Mouse (Mus musculus) stomach, embryonic 14.5 days (tissue): ENCODE results near the gene Pnkp. TPM values are rescaled to one million over a fixed set of nuclear protein-coding genes. Genes with fewer than 3 reads are reported as not detected.
A peak's percentile ranks its signal among the peaks of the same experiment; 100 is the strongest.

Experiments
- ATAC-seq: fragments of 200-750 bp; cut with Nextera tagmentation; 2 replicates; pipeline ENCODE4 v1.8.0; 2017; ENCODE audit warnings: low read depth, moderate TSS enrichment; ENCODE audit not compliant: insufficient number of reproducible peaks, insufficient read depth, low FRiP score
- H3K27ac ChIP-seq: fragments of 300-500 bp; sonication (generic); 2 replicates; pipeline ENCODE4 v1.5.1; 2014; ENCODE audit warnings: mild to moderate bottlenecking, low read length, moderate library complexity, mixed read lengths
- H3K27me3 ChIP-seq: fragments of 300-500 bp; sonication (generic); 2 replicates; pipeline ENCODE4 v1.6.1; 2014; ENCODE audit warnings: low read length, control low read depth, mixed read lengths; ENCODE audit not compliant: control insufficient read depth, insufficient read depth
- H3K36me3 ChIP-seq: fragments of 300-500 bp; sonication (generic); 2 replicates; pipeline ENCODE4 v1.6.1; 2014; ENCODE audit warnings: mild to moderate bottlenecking, control low read depth, low read length, moderate library complexity, mixed read lengths; ENCODE audit not compliant: control insufficient read depth, insufficient read depth
- H3K4me1 ChIP-seq: fragments of 300-500 bp; sonication (generic); 2 replicates; pipeline ENCODE4 v1.6.1; 2014; ENCODE audit warnings: low read length, control low read depth, mixed read lengths; ENCODE audit not compliant: control insufficient read depth, insufficient read depth
- H3K4me2 ChIP-seq: fragments of 300-500 bp; sonication (generic); replicated peaks from 2 replicates; pipeline ENCODE4 v1.6.1; 2014; ENCODE audit warnings: low read depth, low read length, control low read depth
- H3K4me3 ChIP-seq: fragments of 300-500 bp; sonication (generic); 2 replicates; pipeline ENCODE4 v1.5.1; 2014; ENCODE audit warnings: low read depth, low read length, control low read depth
- H3K9ac ChIP-seq: fragments of 300-500 bp; sonication (generic); replicated peaks from 2 replicates; pipeline ENCODE4 v1.6.1; 2014; ENCODE audit warnings: low read depth, mild to moderate bottlenecking, control low read depth, low read length, moderate library complexity, mixed read lengths
- H3K9me3 ChIP-seq: fragments of 300-500 bp; sonication (generic); 2 replicates; pipeline ENCODE4 v1.6.1; 2016; ENCODE audit warnings: low read depth, low read length, control low read depth; ENCODE audit not compliant: control insufficient read depth
- WGBS: fragments of 180-500 bp; shearing (Covaris S2); extraction: QIAGEN DNeasy Blood & Tissue Kit; methylation state at CpG from one replicate; pipeline ENCODE4 v1.1.7; 2014; 5-methylcytosine and 5-hydroxymethylcytosine counted together
- polyA plus RNA-seq: library from polyadenylated mRNA; unstranded; fragments of >200 nt; fragmentation: Nextera tagmentation; extraction: Ambion mirVana; gene quantifications from 2 replicates; pipeline ENCODE4 v1.2.1, GENCODE M21; 2014

Gene Pnkp
- polyA plus RNA-seq, 1 experiment from 2014 or later = 30.0 TPM

- Histone ChIP-seq H3K9ac (no peak overlapping the region), H3K4me3 (no peak overlapping the region), H3K27ac (peak overlapping the region; percentile 21; the same call in 1 of the 2 replicates), H3K4me2 (no peak overlapping the region), H3K4me1 (peaks cover 25% of the 10 kb centered on the region), H3K9me3 (no peaks in the 10 kb centered on the region), H3K36me3 (peaks cover 46% of the 10 kb centered on the region), H3K27me3 (no peaks in the 10 kb centered on the region)
- 50% methylated on average over 22 of the region's 22 CpGs for WGBS
- peak; percentile 51 for ATAC-seq
These were observed 3.9 kb downstream of the Pnkp start for GRCm38 (mm10) chr7:44860576-44861428.

GRCm38 (mm10) chr7:44861429-44861816, 4.5 kb downstream of the Pnkp start:
- no peaks in the 10 kb centered on the region for H3K27me3 ChIP-seq
- no peaks in the 10 kb centered on the region for H3K9me3 ChIP-seq
- 82% methylated on average over 14 of the region's 14 CpGs for WGBS
- peaks cover 29% of the 10 kb centered on the region for H3K4me1 ChIP-seq
- H3K4me3 ChIP-seq = no peak overlapping the region
- H3K9ac ChIP-seq = no peak overlapping the region
- no peak overlapping the region for H3K4me2 ChIP-seq
- H3K27ac ChIP-seq = no peak overlapping the region
- ATAC-seq = no peak
- H3K36me3 ChIP-seq = peaks cover 52% of the 10 kb centered on the region

GRCm38 (mm10) chr7:44862434-44862833, 5.5 kb downstream of the Pnkp start:
- Histone ChIP-seq H3K9ac (no peak overlapping the region), H3K36me3 (peaks cover 54% of the 10 kb centered on the region), H3K27ac (no peak overlapping the region), H3K9me3 (no peaks in the 10 kb centered on the region), H3K4me3 (no peak overlapping the region), H3K4me1 (peaks cover 37% of the 10 kb centered on the region), H3K4me2 (no peak overlapping the region), H3K27me3 (no peaks in the 10 kb centered on the region)
- WGBS = 88% methylated on average over 8 of the region's 8 CpGs
- ATAC-seq = no peak

GRCm38 (mm10) chr7:44863210-44863609, 6.3 kb downstream of the Pnkp start:
- Histone ChIP-seq H3K4me2 (no peak overlapping the region), H3K9ac (no peak overlapping the region), H3K27me3 (no peaks in the 10 kb centered on the region), H3K4me1 (peaks cover 38% of the 10 kb centered on the region), H3K36me3 (peaks cover 54% of the 10 kb centered on the region), H3K9me3 (no peaks in the 10 kb centered on the region), H3K4me3 (no peak overlapping the region), H3K27ac (no peak overlapping the region)
- ATAC-seq = no peak
- 85% methylated on average over 13 of the region's 14 CpGs for WGBS

GRCm38 (mm10) chr7:44863982-44864494, 7.1 kb downstream of the Pnkp start:
- no peak overlapping the region for H3K4me3 ChIP-seq
- no peaks in the 10 kb centered on the region for H3K27me3 ChIP-seq
- ATAC-seq = no peak
- H3K36me3 ChIP-seq = peaks cover 54% of the 10 kb centered on the region
- 81% methylated on average over 11 of the region's 11 CpGs for WGBS
- H3K4me2 ChIP-seq = no peak overlapping the region
- peaks cover 39% of the 10 kb centered on the region for H3K4me1 ChIP-seq
- H3K9me3 ChIP-seq = no peaks in the 10 kb centered on the region
- H3K9ac ChIP-seq = no peak overlapping the region
- no peak overlapping the region for H3K27ac ChIP-seq

- WGBS = 81% methylated on average over 24 of the region's 24 CpGs
These were observed 7.9 kb downstream of the Pnkp start for GRCm38 (mm10) chr7:44864595-44865542.

GRCm38 (mm10) chr7:44866276-44867009, 9.5 kb downstream of the Pnkp start:
- WGBS = 43% methylated on average over 15 of the region's 15 CpGs
- no peak for ATAC-seq

More at GRCm38 (mm10) chr7:44864595-44865542, 7.9 kb downstream of the Pnkp start:
- no peak overlapping the region for H3K4me3 ChIP-seq
- H3K9ac ChIP-seq = no peak overlapping the region
- no peak for ATAC-seq
- no peaks in the 10 kb centered on the region for H3K9me3 ChIP-seq
- H3K4me2 ChIP-seq = no peak overlapping the region
- peaks cover 39% of the 10 kb centered on the region for H3K4me1 ChIP-seq
- H3K27ac ChIP-seq = no peak overlapping the region
- no peaks in the 10 kb centered on the region for H3K27me3 ChIP-seq
- H3K36me3 ChIP-seq = peaks cover 50% of the 10 kb centered on the region

More at GRCm38 (mm10) chr7:44866276-44867009, 9.5 kb downstream of the Pnkp start:
- peak overlapping the region; percentile 39 for H3K27ac ChIP-seq
- no peaks in the 10 kb centered on the region for H3K27me3 ChIP-seq
- H3K36me3 ChIP-seq = peaks cover 47% of the 10 kb centered on the region
- H3K9me3 ChIP-seq = no peaks in the 10 kb centered on the region
- peaks cover 35% of the 10 kb centered on the region for H3K4me1 ChIP-seq
- peak overlapping the region; percentile 82 for H3K4me2 ChIP-seq
- peak overlapping the region; percentile 15; the same call in 1 of the 2 replicates for H3K4me3 ChIP-seq
- H3K9ac ChIP-seq = no peak overlapping the region
